Mouse (Mus musculus) skeletal muscle tissue, adult 2 months (tissue): ENCODE data around the gene Zkscan5.
"Not testable (repeated sequence)": the region's sequence is repeated elsewhere in the genome, so short reads cannot be mapped to it uniquely, and the experiment has no call there.

Experiments used
- DNase-seq: peaks from one replicate; pipeline ENCODE4 v3.0.0-alpha.2; 2012; ENCODE audit warnings: low read depth, low spot score

Gene Zkscan5

GRCm38 (mm10) chr5:145213505-145213904, 9.1 kb downstream of the Zkscan5 start:
- no peak for DNase-seq

GRCm38 (mm10) chr5:145214679-145215078, 10.3 kb downstream of the Zkscan5 start:
- DNase-seq: no peak

GRCm38 (mm10) chr5:145217746-145218145, 13.4 kb downstream of the Zkscan5 start:
- no peak for DNase-seq

GRCm38 (mm10) chr5:145218206-145218605, 13.8 kb downstream of the Zkscan5 start:
- no peak for DNase-seq

GRCm38 (mm10) chr5:145218671-145219070, 14.3 kb downstream of the Zkscan5 start:
- no peak for DNase-seq

- no peak for DNase-seq
Observed at GRCm38 (mm10) chr5:145219981-145220380, 15.6 kb downstream of the Zkscan5 start.

- DNase-seq: no peak
Observed at GRCm38 (mm10) chr5:145222840-145223239, 18.5 kb downstream of the Zkscan5 start.

GRCm38 (mm10) chr5:145223395-145223794, 19.0 kb downstream of the Zkscan5 start:
- no peak for DNase-seq

GRCm38 (mm10) chr5:145226453-145226852, 22.1 kb downstream of the Zkscan5 start:
- no peak for DNase-seq

- DNase-seq: not testable (repeated sequence)
Observed at GRCm38 (mm10) chr5:145229283-145229682, 24.9 kb downstream of the Zkscan5 start.

GRCm38 (mm10) chr5:145230641-145231040, 26.3 kb downstream of the Zkscan5 start:
- no peak for DNase-seq

- peak; percentile 98 for DNase-seq
Observed at GRCm38 (mm10) chr5:145231367-145231871, 27.1 kb downstream of the Zkscan5 start, which contains the start of gene Zfp655. Zfp655 (plus strand) TSS chr5:145231715.

GRCm38 (mm10) chr5:145231893-145232411, 27.6 kb downstream of the Zkscan5 start:
- DNase-seq: peak; percentile 7

- no peak for DNase-seq
Observed at GRCm38 (mm10) chr5:145234636-145235035, 30.3 kb downstream of the Zkscan5 start.

GRCm38 (mm10) chr5:145249520-145249919, 45.2 kb downstream of the Zkscan5 start:
- no peak for DNase-seq
